Mouse (Mus musculus): ENCODE measurements at regions not wholly inside any gene's neighbourhood (a gene's known extent, or its start where the extent isn't known, plus 50 kb on each side); places are given as distances from the start of the nearest gene placed in this dataset.

DNA sequence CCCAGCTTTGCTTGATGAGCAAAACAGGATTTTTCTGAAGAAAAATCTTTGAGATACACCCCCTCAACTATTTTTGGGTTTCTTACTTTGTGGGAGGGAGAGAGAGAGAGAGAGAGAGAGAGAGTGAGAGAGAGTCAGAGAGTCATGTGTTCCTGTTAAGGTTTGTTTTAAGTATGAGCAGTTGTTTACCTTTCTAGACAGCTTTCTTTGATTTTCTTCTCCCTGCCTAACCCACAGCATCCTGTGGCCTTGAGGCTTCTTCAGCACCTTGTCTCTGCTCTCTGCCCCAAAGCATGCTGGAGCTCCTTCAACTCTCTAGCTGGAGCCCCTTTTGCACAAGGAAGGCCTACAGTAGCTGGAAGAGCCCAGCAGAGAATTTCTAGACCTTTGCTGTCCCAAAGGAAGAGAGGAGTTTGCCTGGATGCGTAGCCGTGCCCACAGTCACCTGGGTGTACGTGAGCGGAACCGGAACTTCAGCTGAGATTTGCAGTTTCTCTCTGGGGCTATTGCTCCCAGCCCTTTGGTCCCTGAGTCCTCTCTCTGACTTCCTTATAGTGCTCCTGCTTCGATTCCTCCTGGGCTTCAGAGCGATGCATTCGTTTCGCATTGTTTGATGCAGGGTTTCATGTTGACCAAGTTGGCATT is 1242.1 kb upstream of the A1bg start:
- TF ChIP-seq ZNF384 (IDR thresholded peaks at IDR 0.05; ENCODE audit: low read depth, low read length) (no peak), MAFK (IDR thresholded peaks at IDR 0.05; ENCODE audit: insufficient read depth, low read depth, low read length) (no peak), CHD2 (IDR thresholded peaks at IDR 0.05; ENCODE audit: low read depth, low read length) (no peak)

Measured in ES-E14 (cell line).